Mouse (Mus musculus) embryonic fibroblast, embryonic 13.5 days (primary cell): ENCODE results near the gene Zfp784.

Source experiments
- CTCF ChIP-seq: IDR thresholded peaks from 2 replicates; pipeline ENCODE4 v1.5.1; 2011; ENCODE audit warnings: mild to moderate bottlenecking, control low read depth, low read length, moderate library complexity, borderline replicate concordance; ENCODE audit not compliant: insufficient read depth
- POLR2A ChIP-seq: IDR thresholded peaks from 2 replicates; pipeline ENCODE4 v1.6.1; 2011; ENCODE audit warnings: low read depth, mild to moderate bottlenecking, control low read depth, low read length, moderate library complexity

DNA sequence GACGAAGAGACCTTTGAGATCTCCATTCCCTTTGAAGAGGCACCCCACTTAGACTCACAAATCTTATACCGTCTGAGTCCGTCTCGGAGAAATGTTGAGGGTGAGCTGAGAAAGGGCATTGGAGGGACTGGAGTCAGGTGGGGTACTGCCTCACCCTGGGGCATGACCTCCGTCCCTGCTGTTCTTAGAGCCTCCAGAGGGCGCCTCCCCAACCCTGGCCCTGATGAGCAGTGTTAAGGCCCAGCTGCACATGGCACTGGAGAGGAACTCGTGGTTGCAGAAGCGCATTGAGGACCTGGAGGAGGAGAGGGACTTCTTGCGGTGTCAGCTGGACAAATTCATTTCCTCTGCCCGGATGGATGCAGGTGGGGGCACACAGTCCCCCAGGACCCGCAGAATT lies 19.6 kb upstream of the Zfp784 start:
- TF ChIP-seq POLR2A: no peak
- TF ChIP-seq CTCF: no peak
